Mouse (Mus musculus): Measurements from ENCODE around the gene Cntf. TPM values are rescaled to one million over a fixed set of nuclear protein-coding genes. Genes with fewer than 3 reads are reported as not detected.

The Cntf gene
- total and polyA plus RNA-seq, 3 experiments = 0.84 to 3.1 (median 1.5) TPM

GRCm38 (mm10) chr19:12802830-12803229 lies 37.4 kb upstream of the Cntf start:
- no peak overlapping the region for H3K27ac ChIP-seq
- no peak overlapping the region for H3K9ac ChIP-seq (ENCODE audit: low read depth, low read length)
- DNase-seq = no peak
- intact Hi-C loops (cut with DNase I) = no loop called here
- H3K27me3 ChIP-seq (ENCODE audit: control insufficient read depth, insufficient read depth, low read length) = no peaks in the 10 kb centered on the region
- 64% methylated on average over 3 of the region's 3 CpGs for WGBS
- no peak for TF ChIP-seq EP300 (IDR thresholded peaks at IDR 0.05; ENCODE audit: insufficient read depth, low read depth, low read length)
- TF ChIP-seq CTCF (IDR thresholded peaks at IDR 0.05) = no peak
- no peak for TF ChIP-seq POLR2A (IDR thresholded peaks at IDR 0.05; ENCODE audit: insufficient read depth, low read depth, low read length)
- no peaks in the 10 kb centered on the region for H3K4me1 ChIP-seq (ENCODE audit: control insufficient read depth, insufficient read depth, low read length)
- H3K36me3 ChIP-seq (ENCODE audit: control insufficient read depth, insufficient read depth, low read length) = no peaks in the 10 kb centered on the region
- H3K4me3 ChIP-seq = no peak overlapping the region
- H3K79me2 ChIP-seq (replicated peaks; ENCODE audit: control insufficient read depth, insufficient read depth, low read length) = no peaks in the 10 kb centered on the region

- no peaks in the 10 kb centered on the region for H3K27me3 ChIP-seq (ENCODE audit: control insufficient read depth, insufficient read depth, low read length)
- no peak overlapping the region for H3K9ac ChIP-seq (ENCODE audit: low read depth, low read length)
- H3K4me3 ChIP-seq = no peak overlapping the region
- DNase-seq = no peak
- H3K79me2 ChIP-seq (replicated peaks; ENCODE audit: control insufficient read depth, insufficient read depth, low read length) = no peaks in the 10 kb centered on the region
- TF ChIP-seq CTCF (IDR thresholded peaks at IDR 0.05) = no peak
- TF ChIP-seq POLR2A (IDR thresholded peaks at IDR 0.05; ENCODE audit: insufficient read depth, low read depth, low read length) = no peak
- no peak for TF ChIP-seq EP300 (IDR thresholded peaks at IDR 0.05; ENCODE audit: insufficient read depth, low read depth, low read length)
- no peaks in the 10 kb centered on the region for H3K36me3 ChIP-seq (ENCODE audit: control insufficient read depth, insufficient read depth, low read length)
- intact Hi-C loops (cut with DNase I) = no loop called here
- H3K4me1 ChIP-seq (ENCODE audit: control insufficient read depth, insufficient read depth, low read length) = no peaks in the 10 kb centered on the region
- 52% methylated on average over 3 of the region's 3 CpGs for WGBS
- no peak overlapping the region for H3K27ac ChIP-seq
These were observed 35.6 kb upstream of the Cntf start for GRCm38 (mm10) chr19:12801046-12801445.

DNA sequence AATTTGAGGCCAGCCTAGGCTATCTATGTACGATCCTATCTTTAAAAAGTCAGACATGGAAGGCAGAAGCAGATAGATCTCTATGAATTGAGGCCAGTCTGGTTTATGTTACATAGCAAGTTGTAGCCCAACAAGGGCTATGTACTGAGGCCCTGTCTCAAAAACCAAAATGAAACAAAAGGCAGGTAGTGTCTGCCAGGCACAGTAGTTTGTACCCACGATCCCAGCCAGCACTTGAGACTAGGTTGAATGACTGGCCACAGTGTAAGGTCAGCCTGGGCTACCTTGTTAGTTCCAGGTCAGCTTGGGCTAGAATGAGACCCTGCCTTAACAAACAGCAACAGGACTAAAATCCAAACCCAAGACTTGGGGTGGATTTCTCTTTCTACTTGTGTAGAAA lies 35.2 kb upstream of the Cntf start:
- intact Hi-C loops (cut with DNase I) = no loop called here
- Histone ChIP-seq H3K9ac (ENCODE audit: low read depth, low read length) (no peak overlapping the region), H3K27me3 (ENCODE audit: control insufficient read depth, insufficient read depth, low read length) (no peaks in the 10 kb centered on the region), H3K4me3 (no peak overlapping the region), H3K79me2 (replicated peaks; ENCODE audit: control insufficient read depth, insufficient read depth, low read length) (no peaks in the 10 kb centered on the region), H3K27ac (no peak overlapping the region), H3K36me3 (ENCODE audit: control insufficient read depth, insufficient read depth, low read length) (no peaks in the 10 kb centered on the region), H3K4me1 (ENCODE audit: control insufficient read depth, insufficient read depth, low read length) (no peaks in the 10 kb centered on the region)
- no peak for DNase-seq
- WGBS = 53% methylated on average over 2 of the region's 2 CpGs
- no peak for TF ChIP-seq POLR2A (IDR thresholded peaks at IDR 0.05; ENCODE audit: insufficient read depth, low read depth, low read length)
- TF ChIP-seq EP300 (IDR thresholded peaks at IDR 0.05; ENCODE audit: insufficient read depth, low read depth, low read length) = no peak

- intact Hi-C loops (cut with DNase I) = loop anchor here (5.0 to 10.0 kb wide), 4 partner anchors 207 to 1796 kb away; partner anchors contain the start of gene Tle4
- Histone ChIP-seq H3K27me3 (ENCODE audit: control insufficient read depth, insufficient read depth, low read length) (no peaks in the 10 kb centered on the region), H3K9ac (ENCODE audit: low read depth, low read length) (no peak overlapping the region), H3K79me2 (replicated peaks; ENCODE audit: control insufficient read depth, insufficient read depth, low read length) (no peaks in the 10 kb centered on the region), H3K36me3 (ENCODE audit: control insufficient read depth, insufficient read depth, low read length) (no peaks in the 10 kb centered on the region), H3K4me3 (no peak overlapping the region), H3K4me1 (ENCODE audit: control insufficient read depth, insufficient read depth, low read length) (no peaks in the 10 kb centered on the region), H3K27ac (no peak overlapping the region)
- no peak for DNase-seq
- TF ChIP-seq CTCF (IDR thresholded peaks at IDR 0.05) (no peak), EP300 (IDR thresholded peaks at IDR 0.05; ENCODE audit: insufficient read depth, low read depth, low read length) (no peak), POLR2A (IDR thresholded peaks at IDR 0.05; ENCODE audit: insufficient read depth, low read depth, low read length) (no peak)
- 78% methylated on average over 3 of the region's 3 CpGs for WGBS
These were observed 33.6 kb upstream of the Cntf start for GRCm38 (mm10) chr19:12799081-12799480.

GRCm38 (mm10) chr19:12798404-12798803 lies 33.0 kb upstream of the Cntf start:
- no peak overlapping the region for H3K27ac ChIP-seq
- no peaks in the 10 kb centered on the region for H3K27me3 ChIP-seq (ENCODE audit: control insufficient read depth, insufficient read depth, low read length)
- no peaks in the 10 kb centered on the region for H3K36me3 ChIP-seq (ENCODE audit: control insufficient read depth, insufficient read depth, low read length)
- H3K79me2 ChIP-seq (replicated peaks; ENCODE audit: control insufficient read depth, insufficient read depth, low read length) = no peaks in the 10 kb centered on the region
- H3K4me3 ChIP-seq = no peak overlapping the region
- no peak for TF ChIP-seq CTCF (IDR thresholded peaks at IDR 0.05)
- no peak for TF ChIP-seq POLR2A (IDR thresholded peaks at IDR 0.05; ENCODE audit: insufficient read depth, low read depth, low read length)
- no peak for TF ChIP-seq EP300 (IDR thresholded peaks at IDR 0.05; ENCODE audit: insufficient read depth, low read depth, low read length)
- H3K4me1 ChIP-seq (ENCODE audit: control insufficient read depth, insufficient read depth, low read length) = no peaks in the 10 kb centered on the region; the same call in 1 of the 2 replicates
- H3K9ac ChIP-seq (ENCODE audit: low read depth, low read length) = no peak overlapping the region
- 70% methylated on average over 4 of the region's 4 CpGs for WGBS
- intact Hi-C loops (cut with DNase I) = loop anchor here (5.0 to 10.0 kb wide), 4 partner anchors 206 to 1796 kb away; partner anchors contain the start of gene Tle4
- peak in 1 of 2 experiments; percentile 44 for DNase-seq

- H3K36me3 ChIP-seq (ENCODE audit: control insufficient read depth, insufficient read depth, low read length) = peaks cover 6% of the 10 kb centered on the region; the same call in 1 of the 2 replicates
- DNase-seq = no peak
These were observed 31.6 kb upstream of the Cntf start for GRCm38 (mm10) chr19:12797071-12797470.

More at GRCm38 (mm10) chr19:12797071-12797470, 31.6 kb upstream of the Cntf start:
- Histone ChIP-seq H3K79me2 (replicated peaks; ENCODE audit: control insufficient read depth, insufficient read depth, low read length) (no peaks in the 10 kb centered on the region), H3K27ac (peak overlapping the region; percentile 99), H3K27me3 (ENCODE audit: control insufficient read depth, insufficient read depth, low read length) (no peaks in the 10 kb centered on the region), H3K9ac (ENCODE audit: low read depth, low read length) (no peak overlapping the region), H3K4me1 (ENCODE audit: control insufficient read depth, insufficient read depth, low read length) (no peaks in the 10 kb centered on the region; the same call in 1 of the 2 replicates), H3K4me3 (peak overlapping the region; percentile 83)
- intact Hi-C loops (cut with DNase I) = loop anchor here (2.0 to 10.0 kb wide), 5 partner anchors 74 to 1798 kb away; partner anchors contain the start of gene Tle4
- no peak for TF ChIP-seq POLR2A (IDR thresholded peaks at IDR 0.05; ENCODE audit: insufficient read depth, low read depth, low read length)
- peak; percentile 73 for TF ChIP-seq CTCF (IDR thresholded peaks at IDR 0.05)
- no peak for TF ChIP-seq EP300 (IDR thresholded peaks at IDR 0.05; ENCODE audit: insufficient read depth, low read depth, low read length)
- WGBS = under 1% methylated on average over 7 of the region's 7 CpGs

All from heart, adult 2 months (tissue).